Mouse (Mus musculus) C2C12 (cell line): ENCODE data around the gene Gng7.

Experiments
- CEBPB ChIP-seq: IDR thresholded peaks from one replicate; pipeline ENCODE4 v1.6.1; 2011; ENCODE audit warnings: low read depth, mild to moderate bottlenecking, control low read depth, moderate library complexity
- CTCF ChIP-seq: IDR thresholded peaks from one replicate; pipeline ENCODE4 v1.5.1; 2011; ENCODE audit not compliant: control insufficient read depth, insufficient read depth, insufficient read length
- USF1 ChIP-seq: IDR thresholded peaks from one replicate; pipeline ENCODE4 v1.6.1; 2011; ENCODE audit warnings: low read depth, mild to moderate bottlenecking, control low read depth, moderate library complexity

DNA sequence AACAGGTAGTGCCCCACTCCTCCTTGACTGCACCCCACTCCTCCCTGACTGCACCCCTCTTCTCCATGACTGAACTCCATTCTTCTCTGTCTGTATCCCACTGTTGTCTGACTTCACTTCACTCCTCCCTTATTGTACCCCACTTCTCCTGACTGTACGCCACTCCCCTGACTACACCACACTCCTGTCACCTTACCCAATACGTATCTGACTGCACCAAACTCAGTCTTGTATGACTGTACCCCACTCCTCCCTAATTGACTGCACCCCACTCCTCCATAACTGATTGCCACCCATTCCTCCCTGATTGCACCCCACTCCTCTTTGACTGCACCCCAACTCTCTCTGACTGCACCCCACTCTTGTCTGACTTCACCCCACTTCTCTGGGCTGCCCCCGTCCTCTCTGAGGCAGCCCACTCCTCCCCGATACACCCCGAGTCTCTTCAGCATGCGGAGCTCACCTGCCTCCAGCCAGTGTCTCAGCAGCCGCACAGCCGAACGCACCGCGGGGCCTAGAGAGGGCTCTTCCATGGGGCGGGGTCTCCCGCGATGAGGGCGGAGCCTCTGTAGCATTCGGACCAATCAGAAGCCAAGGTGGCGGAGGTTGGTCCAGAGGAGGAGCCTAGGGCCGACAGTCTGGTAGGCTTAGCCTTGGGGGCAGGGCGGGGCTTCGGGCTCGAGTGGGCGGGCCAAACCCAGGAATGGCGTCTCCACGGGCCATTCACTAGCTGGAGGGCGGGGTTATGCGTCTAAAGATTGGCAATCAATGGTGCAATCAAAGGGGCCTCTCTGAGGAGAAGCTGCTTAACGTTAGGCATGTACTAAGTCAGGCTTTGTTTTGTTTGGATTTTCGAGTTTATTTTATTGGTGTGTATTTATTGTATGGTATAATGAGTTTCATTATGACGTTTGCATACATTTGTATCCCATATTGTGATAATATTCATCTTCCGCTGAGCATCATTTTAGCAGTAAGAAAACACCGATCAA is at the start of gene Gng7:
- TF ChIP-seq CTCF, result no peak
- no peak for TF ChIP-seq CEBPB
- TF ChIP-seq USF1, result no peak
